Mouse (Mus musculus) 3134 (cell line): ENCODE measurements around the gene Rhebl1.
A peak's percentile ranks its signal among the peaks of the same experiment; 100 is the strongest.

Source experiments
- DNase-seq: peaks from one replicate; pipeline ENCODE4 v3.0.0-alpha.2; 2011; ENCODE audit warnings: low spot score; ENCODE audit not compliant: insufficient read length; ENCODE audit errors: extremely low read depth

Rhebl1 gene

DNA sequence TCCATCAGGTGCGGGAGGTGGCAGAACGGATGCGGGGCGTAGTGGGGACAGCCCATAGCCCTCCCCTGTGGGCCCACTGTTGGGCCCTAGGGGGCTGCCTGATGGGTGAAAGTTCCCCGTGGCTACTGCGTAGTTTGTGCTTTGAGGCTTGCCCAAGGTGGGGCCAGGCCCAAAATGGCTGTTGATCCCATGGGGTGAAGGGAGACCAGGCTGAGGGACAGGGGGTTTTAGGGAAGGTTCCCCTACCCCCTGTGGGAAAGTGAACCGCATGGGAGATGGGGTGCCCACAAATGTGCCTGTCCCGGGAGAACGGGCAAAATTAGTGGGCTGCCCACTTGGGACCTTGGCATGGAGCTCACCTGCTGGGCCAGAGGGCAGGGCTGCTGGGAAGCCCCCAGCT lies 42.3 kb downstream of the Rhebl1 start:
- no peak for DNase-seq

DNA sequence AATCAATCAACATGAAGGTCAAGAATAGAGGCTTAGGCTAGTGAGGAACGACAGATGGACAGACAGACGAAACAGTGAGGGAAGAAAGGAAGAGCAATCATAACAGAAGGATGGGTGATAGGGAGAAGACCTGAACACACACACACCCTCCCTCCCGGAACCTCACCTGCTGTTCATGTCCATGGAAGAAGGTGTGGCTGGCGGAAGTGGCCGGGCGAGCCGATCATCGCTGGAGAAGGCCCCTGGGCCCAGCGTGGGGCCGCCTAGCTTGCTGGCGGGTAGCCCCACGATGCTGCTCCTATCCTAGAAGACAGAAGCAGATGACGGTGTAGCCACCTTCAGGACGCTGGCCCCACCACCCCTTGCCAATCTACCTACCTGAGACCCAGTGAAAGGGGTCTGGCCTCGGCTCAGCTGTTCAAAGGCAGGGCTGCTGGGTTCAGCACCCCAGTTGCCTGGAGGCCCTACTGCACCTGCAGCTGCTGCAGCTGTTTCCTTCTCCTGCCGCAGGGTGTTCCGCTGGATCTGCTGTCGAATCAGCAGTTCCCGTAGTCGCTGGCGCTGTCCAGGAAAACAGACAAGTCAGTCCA lies 43.0 kb downstream of the Rhebl1 start:
- no peak for DNase-seq

- no peak for DNase-seq
Observed at GRCm38 (mm10) chr15:98850668-98851067, 43.7 kb downstream of the Rhebl1 start.

GRCm38 (mm10) chr15:98849956-98850600 lies 44.3 kb downstream of the Rhebl1 start:
- no peak for DNase-seq

DNA sequence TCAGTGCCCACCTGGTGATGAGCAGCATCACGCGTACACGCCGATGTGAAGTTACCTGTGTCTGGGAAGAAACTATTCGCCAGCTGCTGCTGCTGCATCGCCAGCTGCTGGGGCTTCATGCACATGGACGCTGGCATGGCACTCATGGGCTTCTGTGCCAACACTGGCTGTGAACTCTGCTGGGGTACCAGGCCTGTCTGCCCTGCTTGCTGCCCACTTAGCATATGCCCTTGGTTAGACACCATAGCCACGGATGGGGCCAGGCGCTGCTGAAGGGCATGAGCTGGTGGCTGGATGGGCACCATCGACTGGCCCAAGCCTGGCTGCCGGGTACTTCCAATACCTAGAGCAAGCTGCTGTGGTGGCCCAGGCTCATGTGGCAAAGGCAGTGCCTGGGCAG lies 45.2 kb downstream of the Rhebl1 start:
- DNase-seq: no peak

- no peak for DNase-seq
Observed at GRCm38 (mm10) chr15:98846140-98846539, 48.2 kb downstream of the Rhebl1 start.

DNA sequence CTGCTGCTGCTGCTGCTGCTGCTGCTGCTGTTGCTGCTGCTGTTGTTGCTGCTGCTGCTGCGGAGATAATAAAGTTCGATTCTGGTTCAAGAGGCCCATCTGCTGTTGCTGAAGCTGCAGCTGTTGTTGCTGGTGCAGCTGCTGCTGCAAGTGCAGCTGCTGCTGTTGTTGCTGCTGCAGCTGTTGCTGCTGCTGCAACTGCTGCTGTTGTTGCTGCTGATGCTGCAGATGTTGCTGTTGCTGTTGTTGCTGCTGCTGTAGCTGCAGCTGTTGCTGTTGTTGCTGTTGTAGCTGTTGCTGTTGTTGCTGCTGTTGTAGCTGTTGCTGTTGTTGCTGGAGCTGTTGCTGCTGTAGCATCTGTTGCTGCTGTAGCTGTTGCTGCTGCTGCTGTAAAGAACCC lies 49.2 kb downstream of the Rhebl1 start:
- no peak for DNase-seq

- no peak for DNase-seq
Observed at GRCm38 (mm10) chr15:98843595-98844223, 50.6 kb downstream of the Rhebl1 start.

- no peak for DNase-seq
Observed at GRCm38 (mm10) chr15:98839671-98840585, 54.4 kb downstream of the Rhebl1 start.

- DNase-seq: no peak
Observed at GRCm38 (mm10) chr15:98839161-98839560, 55.2 kb downstream of the Rhebl1 start.

DNA sequence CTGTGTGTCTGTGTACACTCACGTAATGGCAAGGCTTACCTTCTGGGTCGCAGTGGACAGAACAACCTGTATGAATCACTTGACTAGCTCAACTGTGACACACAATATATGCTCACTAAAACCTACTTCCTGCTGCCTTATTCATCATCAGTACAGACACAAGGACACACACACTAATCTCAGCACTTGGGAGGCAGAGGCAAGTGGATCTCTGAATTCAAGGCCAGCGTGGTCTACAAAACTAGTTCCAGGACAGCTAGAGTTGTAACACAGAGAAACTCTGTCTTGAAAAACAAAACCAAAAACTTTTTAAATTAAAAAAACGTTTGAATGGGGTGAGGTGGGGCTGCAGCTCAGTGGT lies 56.6 kb downstream of the Rhebl1 start:
- no peak for DNase-seq

GRCm38 (mm10) chr15:98837006-98837742 lies 57.2 kb downstream of the Rhebl1 start:
- no peak for DNase-seq

DNA sequence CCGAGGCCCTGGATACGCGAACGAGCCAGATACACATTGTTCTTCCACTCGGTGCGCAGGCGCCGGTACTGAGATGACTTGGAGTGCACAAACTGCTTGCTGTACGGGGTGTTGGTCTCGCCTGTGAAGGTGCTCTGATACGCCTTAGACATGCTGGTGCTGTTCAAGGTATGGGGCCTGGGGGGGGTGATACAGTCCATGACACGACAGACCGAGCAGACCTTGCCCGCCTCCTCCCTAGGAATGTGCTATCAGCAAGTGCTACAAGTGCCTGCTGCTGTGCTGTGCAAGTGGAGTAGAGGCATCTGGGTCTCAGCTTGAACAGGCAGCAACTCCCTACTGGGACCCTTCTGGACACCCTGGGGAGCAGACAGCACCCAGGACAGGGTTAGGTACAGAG lies 59.0 kb downstream of the Rhebl1 start:
- DNase-seq: no peak

GRCm38 (mm10) chr15:98834059-98834458 lies 60.3 kb downstream of the Rhebl1 start:
- no peak for DNase-seq

DNA sequence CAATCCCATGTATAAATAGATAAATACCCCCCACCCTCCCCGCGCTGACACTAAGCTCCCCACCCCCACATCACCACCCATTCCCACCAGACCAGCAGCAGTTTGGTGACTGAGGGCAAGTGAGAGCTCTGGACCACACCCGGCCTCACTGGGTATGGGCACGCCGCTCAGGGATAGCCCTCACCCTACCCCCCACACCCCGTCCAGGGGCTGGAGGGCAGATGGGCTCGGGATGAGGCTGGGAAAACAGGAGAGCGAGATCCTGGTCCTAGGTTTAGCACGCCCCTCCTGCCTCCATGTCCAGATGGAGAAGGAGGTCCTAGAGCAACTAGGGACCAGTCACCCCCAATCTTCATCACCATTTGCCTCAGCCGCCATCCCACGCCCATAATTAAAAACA lies 61.1 kb downstream of the Rhebl1 start:
- no peak for DNase-seq

GRCm38 (mm10) chr15:98832161-98833058 lies 61.9 kb downstream of the Rhebl1 start:
- no peak for DNase-seq

GRCm38 (mm10) chr15:98831684-98832035 lies 62.7 kb downstream of the Rhebl1 start:
- no peak for DNase-seq

DNA sequence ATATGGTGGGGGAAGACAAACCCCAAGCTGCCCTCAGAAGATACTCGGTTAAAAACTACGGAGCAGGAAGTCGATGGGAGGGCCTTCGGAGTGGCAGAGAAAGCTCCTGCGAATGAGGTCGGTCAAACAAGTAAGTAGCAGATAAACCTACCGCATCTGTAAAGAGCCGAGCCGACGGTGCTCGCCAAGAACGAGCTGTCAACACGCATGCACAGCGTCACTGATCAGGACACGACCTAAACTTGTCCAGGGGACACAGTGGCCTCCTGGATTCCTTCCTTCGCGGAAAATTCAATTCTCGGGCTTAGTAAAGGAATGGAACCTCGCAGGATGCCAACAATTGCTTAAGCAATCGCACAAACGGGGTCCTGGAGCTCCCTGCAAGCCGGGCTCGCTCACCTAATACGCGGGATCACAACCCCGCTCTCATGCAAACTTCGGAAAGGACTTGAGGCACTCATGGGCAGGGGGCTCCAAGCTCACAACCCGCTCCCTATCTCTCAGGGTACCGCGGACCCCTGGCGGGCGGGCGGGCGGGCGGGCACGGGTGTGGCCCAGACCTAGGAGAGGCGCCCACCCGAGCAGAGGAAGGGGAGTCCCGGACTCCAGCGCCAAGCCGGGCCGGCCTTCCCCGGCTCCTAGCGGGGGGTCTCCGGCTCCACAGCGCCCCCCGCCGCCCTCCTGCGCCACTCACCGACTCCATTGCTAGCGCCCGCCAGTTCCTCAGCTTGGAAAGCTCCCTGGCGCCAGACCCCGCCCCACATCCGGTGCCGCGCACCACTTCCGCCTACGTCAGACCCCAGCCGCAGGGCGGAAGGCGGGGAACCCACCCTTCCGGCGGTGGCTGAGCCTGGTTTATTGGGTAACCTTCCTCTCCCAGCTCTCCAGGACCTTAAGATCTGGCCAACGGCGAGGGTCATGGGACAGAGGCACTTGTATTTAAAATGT lies 63.3 kb downstream of the Rhebl1 start, which contains the start of gene Prkag1:
Prkag1 (minus strand) TSS at position 786 of the 948 bp plus-strand sequence.
- peak; percentile 96 for DNase-seq
